Mouse (Mus musculus) kidney, adult 2 months (tissue): Measurements from ENCODE around the gene Ppp1r14b.
A peak's percentile ranks its signal among the peaks of the same experiment; 100 is the strongest.

Experiments
- CTCF ChIP-seq: fragments of 200-500 bp; conservative IDR thresholded peaks from 2 replicates; pipeline ENCODE4 v1.5.1; 2011; ENCODE audit warnings: low read depth, mild to moderate bottlenecking, control low read depth, low read length, moderate library complexity, mixed read lengths; ENCODE audit not compliant: insufficient read depth, insufficient read length
- POLR2A ChIP-seq: fragments of 200-500 bp; IDR thresholded peaks from one replicate; pipeline ENCODE4 v1.6.1; 2011; ENCODE audit warnings: low read depth, low read length, control low read depth

DNA sequence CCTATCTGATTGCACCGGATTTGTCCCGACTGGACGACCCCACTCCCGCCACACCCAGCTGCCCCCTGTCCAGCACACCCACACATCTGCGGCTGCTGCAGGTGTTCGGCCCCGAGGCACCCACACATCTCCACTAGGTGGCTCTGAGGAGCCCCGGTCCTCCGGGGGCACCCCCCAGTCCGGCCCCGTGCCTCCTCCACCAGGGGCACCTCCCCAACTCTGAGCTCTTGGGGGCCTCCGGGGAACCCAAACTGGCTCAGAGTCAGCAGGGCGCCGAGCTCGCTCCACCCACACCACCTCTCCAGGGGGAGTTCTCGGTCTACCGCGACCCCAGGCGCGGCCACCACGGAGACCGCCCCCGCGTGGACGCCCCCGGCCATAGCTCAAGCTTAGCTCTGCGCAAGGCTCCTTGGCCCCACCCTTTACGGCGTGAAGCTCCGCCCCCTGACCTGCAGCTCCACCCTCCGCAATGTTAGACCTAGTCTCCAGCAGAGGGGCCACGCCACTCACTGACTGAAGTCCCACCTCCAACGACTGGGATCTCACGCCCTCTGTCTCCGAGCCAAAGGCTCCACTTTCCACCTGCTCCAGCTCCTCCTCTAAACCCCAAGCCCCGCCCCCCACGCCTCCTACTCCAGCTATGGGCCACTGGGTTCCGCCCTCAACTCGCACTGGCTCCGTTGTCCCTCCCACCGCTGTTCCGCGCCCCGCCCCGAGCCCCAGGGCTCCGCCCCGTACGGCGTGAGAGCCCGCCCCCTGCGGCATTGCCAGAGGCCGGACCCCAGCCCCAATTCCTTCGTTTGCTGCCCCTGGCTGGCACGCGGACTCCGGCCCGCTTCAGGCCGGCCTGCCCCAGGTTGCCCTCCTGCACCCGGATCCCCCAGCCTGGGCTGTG lies 5.0 kb downstream of the Ppp1r14b start:
- no peak for TF ChIP-seq POLR2A
- TF ChIP-seq CTCF = peak; percentile 55
